Mouse (Mus musculus): ENCODE data around the gene Artn. TPM values are rescaled to one million over a fixed set of nuclear protein-coding genes. Genes with fewer than 3 reads are reported as not detected.
A peak's percentile ranks its signal among the peaks of the same experiment; 100 is the strongest.

Artn gene
- polyA plus RNA-seq, 1 experiment from 2014 or later: 0.81 TPM

- H3K4me3 ChIP-seq: no peak overlapping the region
- H3K27me3 ChIP-seq (ENCODE audit: low read depth, poor library complexity, severe bottlenecking): peaks cover 9% of the 10 kb centered on the region; the same call in 1 of the 2 replicates
- no peaks in the 10 kb centered on the region for H3K9me3 ChIP-seq (replicated peaks)
- peaks cover 32% of the 10 kb centered on the region for H3K4me1 ChIP-seq
- no peak overlapping the region for H3K27ac ChIP-seq (replicated peaks)
- H3K36me3 ChIP-seq: peaks cover under 1% of the 10 kb centered on the region
- DNase-seq (ENCODE audit: low spot score): no peak
- WGBS: 89% methylated on average over 4 of the region's 4 CpGs
These were observed 12.2 kb downstream of the Artn start for GRCm38 (mm10) chr4:117917402-117917801.

DNA sequence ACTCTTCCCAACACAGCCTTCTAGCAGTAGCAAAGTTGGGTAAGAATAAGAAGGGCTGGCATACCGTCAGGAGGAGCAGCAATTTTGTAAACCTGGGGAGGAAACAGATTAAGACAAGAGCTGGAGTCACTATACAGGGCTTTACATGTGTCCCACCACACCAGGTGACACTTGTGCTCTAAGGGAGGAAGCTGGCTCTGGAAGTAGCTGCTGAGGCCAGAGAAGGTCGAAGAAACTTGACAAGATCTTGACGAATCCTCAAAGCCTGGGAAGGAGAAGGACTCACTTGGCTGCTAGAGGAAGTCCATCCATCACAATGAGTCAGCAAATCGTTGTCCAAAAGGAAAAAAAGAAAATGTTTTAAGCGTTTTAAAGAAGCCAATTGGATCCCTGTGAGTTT is 13.2 kb downstream of the Artn start:
- 93% methylated on average over 5 of the region's 5 CpGs for WGBS
- Histone ChIP-seq H3K9me3 (replicated peaks) (no peaks in the 10 kb centered on the region), H3K27ac (replicated peaks) (no peak overlapping the region), H3K27me3 (ENCODE audit: low read depth, poor library complexity, severe bottlenecking) (0 out of 2 replicates have a peak, but pooled peaks cover 1% of the 10 kb centered on the region), H3K36me3 (peaks cover 11% of the 10 kb centered on the region), H3K4me3 (peak overlapping the region; percentile 71), H3K4me1 (peaks cover 42% of the 10 kb centered on the region)
- no peak for DNase-seq (ENCODE audit: low spot score)

DNA sequence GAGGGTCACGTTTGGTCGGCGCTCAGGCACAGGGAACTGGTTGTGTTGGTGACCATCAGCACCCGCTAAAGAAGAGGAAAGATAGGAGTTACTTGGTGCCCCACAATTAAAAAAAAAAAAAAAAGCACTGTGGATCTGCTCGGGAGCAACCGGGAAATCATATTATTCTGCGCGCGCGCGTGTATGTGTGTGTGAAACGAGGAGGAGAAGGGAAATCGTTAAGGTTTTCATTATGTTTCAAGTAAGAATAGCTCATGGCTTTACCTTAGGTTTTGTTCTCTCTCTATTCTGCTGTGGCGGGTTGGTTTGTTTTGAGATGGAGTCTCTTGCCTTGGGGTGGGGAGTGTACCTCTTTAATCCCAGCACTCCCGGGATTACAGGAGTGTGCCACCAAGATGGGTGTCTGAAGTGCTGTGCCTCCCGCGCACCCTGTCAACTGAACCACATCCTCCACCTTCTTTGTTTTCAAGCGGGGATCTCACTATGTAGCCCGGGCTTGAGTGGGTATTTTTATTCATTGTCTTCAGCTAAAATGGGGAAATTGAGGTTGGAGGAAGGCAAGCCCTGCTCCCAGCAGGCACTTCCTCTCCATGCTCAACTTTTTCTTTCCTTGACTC is 14.0 kb downstream of the Artn start:
- peak overlapping the region; percentile 71 for H3K4me3 ChIP-seq
- H3K27ac ChIP-seq (replicated peaks): peak overlapping the region; percentile 97
- no peaks in the 10 kb centered on the region for H3K9me3 ChIP-seq (replicated peaks)
- H3K27me3 ChIP-seq (ENCODE audit: low read depth, poor library complexity, severe bottlenecking): no peaks in the 10 kb centered on the region
- H3K4me1 ChIP-seq: peaks cover 42% of the 10 kb centered on the region
- H3K36me3 ChIP-seq: peaks cover 19% of the 10 kb centered on the region
- peak; percentile 28 for DNase-seq (ENCODE audit: low spot score)
- 9% methylated on average over 19 of the region's 19 CpGs for WGBS

- peak; percentile 95 for DNase-seq (ENCODE audit: low spot score)
- Histone ChIP-seq H3K27me3 (ENCODE audit: low read depth, poor library complexity, severe bottlenecking) (no peaks in the 10 kb centered on the region), H3K36me3 (peaks cover 27% of the 10 kb centered on the region), H3K4me3 (peak within 1 kb of the TSS; percentile 71), H3K9me3 (replicated peaks) (no peaks in the 10 kb centered on the region), H3K4me1 (peaks cover 46% of the 10 kb centered on the region), H3K27ac (replicated peaks) (peak within 1 kb of the TSS; percentile 97)
- under 1% methylated on average over 61 of the region's 61 CpGs for WGBS
These were observed 14.7 kb downstream of the Artn start, which contains the start of gene Ipo13 for GRCm38 (mm10) chr4:117914591-117915442. Ipo13 (minus strand) TSS chr4:117914999.

DNA sequence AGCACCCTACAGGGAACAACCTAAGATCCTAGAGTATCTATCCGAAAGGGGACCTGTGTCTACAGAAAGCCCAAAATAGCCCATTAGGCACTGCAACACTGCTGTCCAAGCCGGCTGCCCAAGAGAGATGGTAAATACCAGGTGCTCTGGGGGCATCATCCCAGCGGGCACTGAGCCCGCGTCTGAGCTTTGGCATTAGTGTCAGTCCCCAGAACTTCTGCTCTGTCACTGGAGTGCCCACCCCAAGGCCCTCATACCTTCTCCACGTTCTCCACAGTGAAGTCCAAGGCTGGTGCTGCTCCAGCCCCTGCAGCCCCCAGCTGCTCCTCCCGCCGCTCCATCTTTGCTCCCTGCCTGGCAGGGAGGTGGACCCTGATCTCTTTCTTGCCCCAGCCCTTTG is 15.5 kb downstream of the Artn start:
- no peaks in the 10 kb centered on the region for H3K9me3 ChIP-seq (replicated peaks)
- peak overlapping the region; percentile 71 for H3K4me3 ChIP-seq
- peaks cover 54% of the 10 kb centered on the region for H3K4me1 ChIP-seq
- peak; percentile 18 for DNase-seq (ENCODE audit: low spot score)
- H3K27me3 ChIP-seq (ENCODE audit: low read depth, poor library complexity, severe bottlenecking): no peaks in the 10 kb centered on the region
- 19% methylated on average over 8 of the region's 8 CpGs for WGBS
- H3K36me3 ChIP-seq: peaks cover 35% of the 10 kb centered on the region
- peak overlapping the region; percentile 97 for H3K27ac ChIP-seq (replicated peaks)

DNA sequence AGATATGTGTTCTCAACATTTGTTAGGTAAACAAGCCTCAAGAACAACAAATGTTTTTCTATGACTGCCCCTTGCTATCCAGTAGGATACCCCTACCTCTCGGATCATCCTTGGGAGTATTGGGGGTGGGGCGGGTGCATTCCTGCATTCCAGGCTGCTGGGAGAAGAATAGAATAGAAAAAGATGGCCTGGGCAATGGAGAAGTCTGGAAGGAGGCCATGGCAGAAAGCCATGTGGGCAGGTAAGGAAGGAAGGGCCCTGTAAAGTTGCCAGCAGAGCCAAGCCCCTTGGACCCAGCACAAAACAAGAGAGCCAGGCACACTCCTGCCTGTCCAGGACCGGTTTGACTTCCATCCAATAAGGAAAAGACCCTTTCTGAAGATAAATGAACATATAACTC is 16.1 kb downstream of the Artn start:
- no peaks in the 10 kb centered on the region for H3K27me3 ChIP-seq (ENCODE audit: low read depth, poor library complexity, severe bottlenecking)
- peaks cover 41% of the 10 kb centered on the region for H3K36me3 ChIP-seq
- H3K27ac ChIP-seq (replicated peaks): no peak overlapping the region; the same call in 1 of the 2 replicates
- 58% methylated on average over 3 of the region's 3 CpGs for WGBS
- no peaks in the 10 kb centered on the region for H3K9me3 ChIP-seq (replicated peaks)
- DNase-seq (ENCODE audit: low spot score): no peak
- H3K4me3 ChIP-seq: peak overlapping the region; percentile 71
- peaks cover 60% of the 10 kb centered on the region for H3K4me1 ChIP-seq

DNA sequence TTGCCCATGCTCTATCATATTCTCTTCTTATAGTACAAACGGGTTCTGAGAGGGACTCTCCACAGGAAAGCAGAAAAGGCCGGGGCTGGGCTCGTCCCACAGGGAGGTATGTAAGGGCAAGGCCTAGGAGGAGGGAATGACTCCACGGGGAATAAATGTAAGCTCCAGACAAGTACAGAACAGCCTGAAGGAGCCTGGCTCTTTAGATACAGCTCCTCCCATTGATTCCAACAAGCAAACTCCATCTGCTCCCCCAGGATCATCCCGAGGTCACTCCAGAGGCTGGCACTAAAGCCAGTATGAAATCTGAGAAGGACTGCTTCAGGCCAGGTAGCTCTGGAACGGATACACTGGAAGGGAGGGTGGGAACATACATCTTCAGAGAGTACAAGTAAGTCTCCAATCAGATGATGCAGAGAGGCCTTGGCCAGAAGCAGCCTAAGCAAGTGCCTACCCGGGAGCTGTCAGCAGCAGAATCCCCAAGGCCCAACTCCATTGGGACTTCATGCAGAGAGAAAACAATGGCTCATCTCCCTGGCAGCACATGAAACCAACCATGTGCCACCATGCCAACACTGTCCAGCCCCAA is 16.8 kb downstream of the Artn start:
- peak overlapping the region; percentile 71 for H3K4me3 ChIP-seq
- H3K27me3 ChIP-seq (ENCODE audit: low read depth, poor library complexity, severe bottlenecking): no peaks in the 10 kb centered on the region
- H3K27ac ChIP-seq (replicated peaks): no peak overlapping the region; the same call in 1 of the 2 replicates
- H3K4me1 ChIP-seq: peaks cover 66% of the 10 kb centered on the region
- peaks cover 47% of the 10 kb centered on the region for H3K36me3 ChIP-seq
- no peak for DNase-seq (ENCODE audit: low spot score)
- no peaks in the 10 kb centered on the region for H3K9me3 ChIP-seq (replicated peaks)
- WGBS: 75% methylated on average over 7 of the region's 7 CpGs

- Histone ChIP-seq H3K9me3 (replicated peaks) (no peaks in the 10 kb centered on the region), H3K4me1 (peaks cover 66% of the 10 kb centered on the region), H3K27ac (replicated peaks) (no peak overlapping the region), H3K27me3 (ENCODE audit: low read depth, poor library complexity, severe bottlenecking) (no peaks in the 10 kb centered on the region), H3K36me3 (peaks cover 52% of the 10 kb centered on the region), H3K4me3 (0 out of 2 replicates have a peak overlapping the region, but pooled peaks have one; percentile 11)
- WGBS: 94% methylated on average over 13 of the region's 13 CpGs
- no peak for DNase-seq (ENCODE audit: low spot score)
These were observed 17.4 kb downstream of the Artn start for GRCm38 (mm10) chr4:117912131-117912561.

GRCm38 (mm10) chr4:117908834-117909453 is 20.6 kb downstream of the Artn start:
- Histone ChIP-seq H3K9me3 (replicated peaks) (no peaks in the 10 kb centered on the region), H3K4me3 (peak overlapping the region; percentile 25; the same call in 1 of the 2 replicates), H3K27me3 (ENCODE audit: low read depth, poor library complexity, severe bottlenecking) (no peaks in the 10 kb centered on the region), H3K27ac (replicated peaks) (0 out of 2 replicates have a peak overlapping the region, but pooled peaks have one; percentile 20), H3K4me1 (peaks cover 49% of the 10 kb centered on the region), H3K36me3 (peaks cover 80% of the 10 kb centered on the region)
- 80% methylated on average over 8 of the region's 8 CpGs for WGBS
- DNase-seq (ENCODE audit: low spot score): no peak

- Histone ChIP-seq H3K4me3 (no peak overlapping the region), H3K9me3 (replicated peaks) (no peaks in the 10 kb centered on the region), H3K27ac (replicated peaks) (no peak overlapping the region), H3K4me1 (peaks cover 24% of the 10 kb centered on the region), H3K36me3 (peaks cover 95% of the 10 kb centered on the region), H3K27me3 (ENCODE audit: low read depth, poor library complexity, severe bottlenecking) (no peaks in the 10 kb centered on the region)
- WGBS: 95% methylated on average over 3 of the region's 3 CpGs
- no peak for DNase-seq (ENCODE audit: low spot score)
These were observed 23.4 kb downstream of the Artn start for GRCm38 (mm10) chr4:117906196-117906595.

- H3K4me1 ChIP-seq: peaks cover 19% of the 10 kb centered on the region
- no peaks in the 10 kb centered on the region for H3K9me3 ChIP-seq (replicated peaks)
- WGBS: 94% methylated on average over 8 of the region's 8 CpGs
- DNase-seq (ENCODE audit: low spot score): no peak
- no peak overlapping the region for H3K4me3 ChIP-seq
- H3K36me3 ChIP-seq: peaks cover 95% of the 10 kb centered on the region
- no peak overlapping the region for H3K27ac ChIP-seq (replicated peaks)
- no peaks in the 10 kb centered on the region for H3K27me3 ChIP-seq (ENCODE audit: low read depth, poor library complexity, severe bottlenecking)
These were observed 24.8 kb downstream of the Artn start for GRCm38 (mm10) chr4:117904761-117905160.

- Histone ChIP-seq H3K4me1 (peaks cover 12% of the 10 kb centered on the region), H3K9me3 (replicated peaks) (no peaks in the 10 kb centered on the region), H3K4me3 (no peak overlapping the region), H3K27ac (replicated peaks) (no peak overlapping the region), H3K36me3 (peaks cover 95% of the 10 kb centered on the region), H3K27me3 (ENCODE audit: low read depth, poor library complexity, severe bottlenecking) (no peaks in the 10 kb centered on the region)
- WGBS: 91% methylated on average over 10 of the region's 10 CpGs
- no peak for DNase-seq (ENCODE audit: low spot score)
These were observed 25.5 kb downstream of the Artn start for GRCm38 (mm10) chr4:117904094-117904493.
